Mouse (Mus musculus) kidney, postnatal 14 days (tissue): ENCODE results near the gene Olfr675.
"Not testable (repeated sequence)": the region's sequence is repeated elsewhere in the genome, so short reads cannot be mapped to it uniquely, and the experiment has no call there.

Experiments
- DNase-seq: peaks from one replicate; pipeline ENCODE4 v3.0.0; 2022; ENCODE audit warnings: mixed read lengths

The Olfr675 gene

DNA sequence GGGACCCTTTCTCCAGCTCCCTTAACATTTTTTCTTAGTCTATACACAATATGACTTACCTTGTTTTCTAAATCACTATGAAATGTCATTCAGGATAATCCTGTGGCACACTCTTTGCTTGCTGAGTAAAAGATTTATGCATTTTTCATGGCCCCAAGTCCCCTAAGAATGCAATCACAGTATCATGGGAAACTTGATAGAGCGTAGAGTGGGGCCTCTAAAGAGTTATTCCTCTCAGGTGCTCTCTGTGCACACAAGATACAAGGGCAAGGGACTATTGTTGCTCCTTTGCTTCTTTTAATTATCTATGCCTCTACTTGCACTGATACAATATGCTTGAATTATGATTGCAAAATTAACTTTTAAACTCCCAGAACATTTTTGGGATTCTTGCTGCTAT lies at the start of gene Olfr675:
Olfr675 (minus strand) TSS at position 101 of the 400 bp plus-strand sequence.
- DNase-seq, result no peak

DNA sequence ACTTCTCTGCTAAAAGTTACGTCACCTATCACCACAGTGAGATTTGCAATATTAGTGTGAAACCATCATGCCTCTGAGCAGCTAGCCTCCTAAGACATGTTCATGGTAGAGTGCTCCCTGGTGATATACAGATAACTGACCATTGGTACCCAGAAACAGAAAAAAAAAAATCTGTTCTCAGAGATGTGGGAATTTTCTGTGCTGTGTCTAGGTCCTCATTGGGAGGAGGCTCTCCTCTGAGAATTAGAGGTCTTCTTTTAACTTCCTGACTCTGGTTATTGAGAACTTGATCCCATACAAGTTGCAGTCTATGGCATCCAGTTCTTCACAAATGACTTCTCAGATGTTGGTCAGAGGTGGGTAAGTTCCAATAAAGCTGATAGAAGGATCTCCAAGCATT lies 35.9 kb upstream of the Olfr675 start, which contains the start of gene Olfr678:
Olfr678 (plus strand) TSS at position 301 of the 400 bp plus-strand sequence.
- no peak for DNase-seq

DNA sequence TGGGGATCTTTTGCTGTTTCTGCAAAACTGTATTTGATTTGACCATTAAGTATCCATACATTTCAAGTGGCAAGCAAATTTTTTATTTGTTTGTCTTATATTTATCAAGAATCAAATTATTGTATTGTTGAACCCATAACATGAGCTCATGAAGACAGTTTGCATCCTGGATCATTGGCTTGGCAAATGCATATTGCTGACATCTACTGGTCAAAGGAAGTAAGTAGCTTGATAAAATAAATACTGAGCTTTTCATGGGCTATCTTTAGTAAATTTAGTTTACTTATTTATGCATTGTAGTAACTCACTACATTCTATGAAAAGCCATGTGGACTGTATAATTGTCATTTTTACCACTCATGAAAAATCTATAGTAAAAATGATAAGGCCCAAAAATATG lies 30.7 kb upstream of the Olfr675 start:
- no peak for DNase-seq

DNA sequence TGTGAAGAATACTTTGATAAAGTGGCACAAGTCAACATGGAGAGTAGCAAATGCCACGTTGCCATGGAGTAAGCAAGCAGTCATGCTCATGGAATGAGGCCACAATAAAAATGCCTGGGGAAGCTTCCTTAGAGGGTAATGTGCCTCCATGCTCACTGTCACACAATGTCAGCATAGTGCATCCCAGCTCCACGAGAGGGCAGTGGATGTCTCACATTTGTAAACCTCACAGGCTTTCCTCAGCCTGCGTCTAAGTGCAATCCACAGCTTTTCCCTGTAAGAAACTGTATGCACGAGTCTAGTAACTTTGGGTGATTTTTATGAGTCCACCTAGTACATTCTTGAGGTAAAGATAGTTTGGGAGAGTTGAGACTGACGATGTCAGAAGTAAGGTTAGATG lies 5.6 kb upstream of the Olfr675 start:
- DNase-seq, result not testable (repeated sequence)

DNA sequence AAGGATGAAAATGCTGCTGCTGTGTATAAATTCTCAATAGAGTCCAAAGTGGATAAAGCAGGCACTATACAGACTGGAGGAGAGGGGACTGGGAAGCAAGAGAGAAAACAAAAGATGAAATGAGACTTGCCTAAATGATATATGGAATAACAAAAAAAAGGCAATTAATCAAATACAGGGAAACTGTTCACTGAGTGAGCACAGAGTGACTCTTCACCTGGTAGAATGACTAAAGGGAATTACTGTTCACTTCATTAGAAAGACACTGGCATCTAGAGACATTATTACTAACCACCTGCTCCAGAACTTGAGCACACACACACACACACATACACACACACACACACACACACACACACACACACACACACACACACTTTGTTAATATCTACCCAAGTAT lies 4.1 kb upstream of the Olfr675 start, which contains the start of gene Olfr676:
Olfr676 (plus strand) TSS at position 301 of the 400 bp plus-strand sequence.
- DNase-seq, result no peak

DNA sequence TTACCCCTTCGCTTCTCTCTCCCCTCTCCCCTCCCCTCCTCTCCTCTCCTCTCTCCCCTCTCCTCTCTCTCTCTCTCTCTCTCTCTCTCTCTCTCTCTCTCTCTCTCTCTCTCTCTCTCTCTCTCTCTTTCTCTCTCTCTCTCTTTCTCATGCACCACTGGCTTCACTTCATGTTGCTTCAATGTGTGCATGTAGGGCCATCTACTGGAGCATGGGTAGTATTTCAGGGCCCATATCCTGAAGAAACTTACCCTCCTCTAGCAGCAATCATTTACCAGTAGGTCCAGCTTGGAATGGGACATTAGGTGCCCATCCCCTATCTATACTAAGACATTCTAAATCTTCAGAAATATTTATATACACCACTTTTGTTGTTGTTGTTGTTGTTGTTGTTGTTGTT lies 5.7 kb downstream of the Olfr675 start:
- DNase-seq, result no peak

DNA sequence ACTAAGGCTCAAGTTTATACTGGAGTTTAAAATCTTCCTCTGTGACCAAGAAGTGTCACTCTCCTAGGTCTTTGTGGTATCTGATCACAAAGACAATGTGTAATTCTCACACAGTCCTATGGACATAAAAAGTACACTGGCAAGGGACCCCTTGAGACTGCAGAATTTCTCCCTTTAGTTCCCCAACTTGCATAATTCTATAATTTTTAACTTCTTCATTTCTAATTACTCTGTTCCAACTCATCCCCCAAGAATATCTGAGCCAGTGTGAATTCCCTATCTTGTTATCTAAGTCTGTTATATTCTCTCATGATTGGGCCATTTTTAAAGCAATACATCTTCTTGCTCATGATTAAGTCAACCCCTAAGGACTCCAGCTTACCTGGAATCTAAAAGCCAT lies 26.3 kb downstream of the Olfr675 start, which contains the start of gene Olfr672:
Olfr672 (minus strand) TSS at position 101 of the 400 bp plus-strand sequence.
- no peak for DNase-seq

DNA sequence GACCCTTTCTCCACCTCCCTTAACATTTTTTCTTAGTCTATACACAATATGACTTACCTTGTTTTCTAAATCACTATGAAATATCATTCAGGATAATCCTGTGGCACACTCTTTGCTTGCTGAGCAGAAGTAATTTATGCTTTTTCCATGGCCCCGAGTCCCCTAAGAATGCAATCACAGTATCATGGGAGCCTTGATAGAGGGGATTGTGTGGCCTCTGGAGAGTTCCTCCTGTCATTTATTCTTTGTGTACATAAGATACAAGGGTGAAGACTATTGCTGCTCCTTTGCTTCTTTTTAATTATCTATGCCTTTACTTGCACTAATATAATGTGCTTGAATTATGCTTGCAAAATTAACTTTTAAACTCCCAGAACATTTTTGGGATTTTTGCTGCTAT lies 49.2 kb downstream of the Olfr675 start, which contains the start of gene Olfr671:
Olfr671 (minus strand) TSS at position 101 of the 400 bp plus-strand sequence.
- DNase-seq, result no peak

DNA sequence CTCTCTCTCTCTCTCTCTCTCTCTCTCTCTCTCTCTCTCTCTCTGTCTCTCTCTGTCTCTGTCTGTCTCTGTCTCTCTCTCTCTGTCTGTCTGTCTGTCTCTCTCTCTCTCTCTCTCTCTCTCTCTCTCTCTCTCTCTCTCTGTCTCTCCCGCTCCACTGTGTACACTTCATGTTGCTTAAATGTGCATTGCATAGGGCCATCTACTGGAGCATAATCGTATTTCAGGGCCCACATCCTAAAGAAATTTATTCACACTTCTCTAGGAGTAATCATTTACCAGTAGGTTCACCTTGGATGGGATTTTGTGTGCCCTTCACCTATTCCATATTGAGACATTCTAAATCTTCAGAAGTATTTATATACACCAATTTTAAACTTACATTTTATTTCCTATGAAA lies 55.8 kb downstream of the Olfr675 start:
- DNase-seq, result not testable (repeated sequence)
